Mouse (Mus musculus) neural tube, embryonic 14.5 days (tissue): Measurements from ENCODE around the gene Abcc2. TPM values are rescaled to one million over a fixed set of nuclear protein-coding genes. Genes with fewer than 3 reads are reported as not detected.

Experiments
- ATAC-seq: fragments of 200-750 bp; cut with Nextera tagmentation; 2 replicates; pipeline ENCODE4 v1.8.0; 2017; ENCODE audit warnings: low read depth, mild to moderate bottlenecking, moderate TSS enrichment, moderate library complexity
- H3K27ac ChIP-seq: fragments of 300-500 bp; sonication (generic); 2 replicates; pipeline ENCODE4 v1.5.1; 2014; ENCODE audit warnings: low read depth, mild to moderate bottlenecking, control low read depth, low read length, moderate library complexity, mixed read lengths
- H3K27me3 ChIP-seq: fragments of 300-500 bp; sonication (generic); 2 replicates; pipeline ENCODE4 v1.6.1; 2014; ENCODE audit warnings: low read length; ENCODE audit not compliant: control insufficient read depth, insufficient read depth
- H3K36me3 ChIP-seq: fragments of 300-500 bp; sonication (generic); 2 replicates; pipeline ENCODE4 v1.6.1; 2014; ENCODE audit warnings: low read length, mixed read lengths; ENCODE audit not compliant: control insufficient read depth, insufficient read depth
- H3K4me1 ChIP-seq: fragments of 300-500 bp; sonication (generic); 2 replicates; pipeline ENCODE4 v1.6.1; 2014; ENCODE audit warnings: low read length; ENCODE audit not compliant: control insufficient read depth, insufficient read depth
- H3K4me2 ChIP-seq: fragments of 300-500 bp; sonication (generic); 2 replicates; pipeline ENCODE4 v1.6.1; 2014; ENCODE audit warnings: mild to moderate bottlenecking, low read depth, low read length, control low read depth
- H3K4me3 ChIP-seq: fragments of 300-500 bp; sonication (generic); 2 replicates; pipeline ENCODE4 v1.5.1; 2014; ENCODE audit warnings: low read depth, low read length, control low read depth, mixed read lengths
- H3K9ac ChIP-seq: fragments of 300-500 bp; sonication (generic); replicated peaks from 2 replicates; pipeline ENCODE4 v1.6.1; 2014; ENCODE audit warnings: low read depth, mild to moderate bottlenecking, control low read depth, low read length, mixed read lengths
- H3K9me3 ChIP-seq: fragments of 300-500 bp; sonication (generic); 2 replicates; pipeline ENCODE4 v1.6.1; 2016; ENCODE audit warnings: low read length; ENCODE audit not compliant: control insufficient read depth
- WGBS: fragments of 180-500 bp; shearing (Covaris S2); extraction: QIAGEN DNeasy Blood & Tissue Kit; methylation state at CpG from one replicate; pipeline ENCODE4 v1.1.7; 2014; 5-methylcytosine and 5-hydroxymethylcytosine counted together
- polyA plus RNA-seq: library from polyadenylated mRNA; unstranded; fragments of >200 nt; fragmentation: Nextera tagmentation; extraction: Ambion mirVana; gene quantifications from 2 replicates; pipeline ENCODE4 v1.2.1, GENCODE M21; 2014

The Abcc2 gene
- polyA plus RNA-seq, 1 experiment from 2014 or later: 0.24 TPM

DNA sequence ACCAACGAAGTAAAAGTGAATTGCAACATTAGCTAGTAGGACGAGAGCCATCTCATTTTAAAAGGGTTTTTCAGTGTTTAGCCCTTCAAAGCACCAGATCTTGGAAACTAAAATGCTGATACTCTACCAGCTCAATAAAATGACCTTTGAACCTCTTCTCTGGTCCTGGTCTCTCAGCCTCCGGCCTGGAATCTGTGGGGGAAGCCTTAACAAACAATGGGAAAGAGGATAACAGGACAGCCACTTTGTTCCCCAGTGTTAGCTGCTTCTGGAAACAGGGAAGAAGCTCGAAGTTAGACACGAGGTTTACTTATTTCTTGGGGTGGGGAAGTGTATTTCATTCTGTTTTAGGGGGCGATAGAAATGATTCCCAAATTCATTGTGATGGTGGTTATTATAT lies 9.7 kb upstream of the Abcc2 start:
- Histone ChIP-seq H3K4me1 (no peaks in the 10 kb centered on the region), H3K27me3 (no peaks in the 10 kb centered on the region), H3K36me3 (0 out of 2 replicates have a peak, but pooled peaks cover 3% of the 10 kb centered on the region), H3K4me3 (no peak overlapping the region), H3K27ac (no peak overlapping the region), H3K9ac (no peak overlapping the region), H3K9me3 (no peaks in the 10 kb centered on the region), H3K4me2 (no peak overlapping the region)
- WGBS: 64% methylated on average over 6 of the region's 6 CpGs
- ATAC-seq: no peak

DNA sequence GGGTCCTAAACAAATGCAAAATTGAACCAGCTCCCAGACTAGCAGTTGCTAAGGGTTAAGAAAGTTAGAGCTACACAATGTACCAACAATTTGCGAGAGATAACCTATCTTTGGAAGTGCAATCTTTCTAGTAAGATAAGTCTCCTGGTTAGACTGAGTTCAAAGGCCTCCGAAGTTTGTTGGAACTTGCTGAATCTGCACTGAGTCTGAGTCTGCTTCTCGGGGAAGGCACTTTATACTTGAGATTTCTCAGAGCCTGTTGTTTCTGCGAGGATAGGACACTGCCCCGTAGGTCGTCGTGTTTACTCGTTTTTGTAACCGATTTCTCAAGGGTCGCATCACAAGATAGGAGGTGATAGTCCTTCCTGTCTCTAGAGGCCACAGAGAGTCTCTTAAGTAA lies 6.6 kb upstream of the Abcc2 start:
- H3K4me3 ChIP-seq: no peak overlapping the region
- WGBS: 87% methylated on average over 10 of the region's 10 CpGs
- H3K36me3 ChIP-seq: no peaks in the 10 kb centered on the region
- H3K27me3 ChIP-seq: no peaks in the 10 kb centered on the region
- H3K9me3 ChIP-seq: no peaks in the 10 kb centered on the region
- H3K9ac ChIP-seq: no peak overlapping the region
- no peak for ATAC-seq
- H3K4me2 ChIP-seq: no peak overlapping the region
- H3K27ac ChIP-seq: no peak overlapping the region
- no peaks in the 10 kb centered on the region for H3K4me1 ChIP-seq

DNA sequence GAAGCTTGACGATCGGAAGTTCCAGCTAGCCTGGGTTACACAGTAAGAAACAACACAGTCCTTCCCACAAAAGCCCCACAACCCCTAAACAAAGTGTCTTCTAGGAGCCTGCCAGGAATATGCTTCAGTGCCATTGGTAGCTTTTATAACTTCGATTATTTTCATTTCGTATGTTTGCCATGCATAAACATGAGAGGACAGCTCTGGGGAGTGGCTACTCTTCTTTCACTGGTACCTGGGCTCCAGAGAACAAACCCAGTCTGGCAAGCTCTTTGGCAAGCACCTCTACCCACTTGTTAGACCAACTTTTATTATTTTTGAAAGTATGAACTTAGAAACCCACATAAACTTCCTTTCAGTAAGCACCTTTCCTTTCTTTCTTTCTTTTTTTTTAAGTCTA lies 5.4 kb upstream of the Abcc2 start:
- WGBS: 84% methylated on average over 4 of the region's 4 CpGs
- Histone ChIP-seq H3K27me3 (no peaks in the 10 kb centered on the region), H3K4me2 (no peak overlapping the region), H3K27ac (no peak overlapping the region), H3K4me1 (no peaks in the 10 kb centered on the region), H3K9me3 (no peaks in the 10 kb centered on the region), H3K36me3 (no peaks in the 10 kb centered on the region), H3K4me3 (no peak overlapping the region), H3K9ac (no peak overlapping the region)
- no peak for ATAC-seq

DNA sequence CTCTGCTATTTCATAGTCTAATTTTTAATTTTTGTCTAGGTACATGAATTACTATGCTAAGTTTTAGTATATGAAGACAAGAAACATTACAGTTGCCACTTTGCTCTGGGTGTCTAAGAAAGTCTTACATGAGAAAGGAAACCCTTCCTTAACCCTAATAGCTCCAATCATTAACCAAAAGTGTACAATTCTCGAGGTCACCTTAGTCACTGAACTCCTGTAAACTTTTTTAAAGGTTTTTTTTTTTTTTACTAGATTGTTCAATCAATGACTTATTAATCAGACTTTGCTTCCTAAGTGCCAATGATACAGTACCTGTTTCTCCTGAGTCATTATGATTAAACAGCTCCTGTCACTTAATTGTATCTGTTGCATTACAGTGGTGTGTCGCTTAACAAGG lies 4.7 kb upstream of the Abcc2 start:
- no peak overlapping the region for H3K4me2 ChIP-seq
- ATAC-seq: no peak
- WGBS: 82% methylated on average over 2 of the region's 2 CpGs
- no peaks in the 10 kb centered on the region for H3K4me1 ChIP-seq
- H3K4me3 ChIP-seq: no peak overlapping the region
- H3K9ac ChIP-seq: no peak overlapping the region
- no peaks in the 10 kb centered on the region for H3K27me3 ChIP-seq
- no peaks in the 10 kb centered on the region for H3K36me3 ChIP-seq
- H3K27ac ChIP-seq: no peak overlapping the region
- H3K9me3 ChIP-seq: no peaks in the 10 kb centered on the region

DNA sequence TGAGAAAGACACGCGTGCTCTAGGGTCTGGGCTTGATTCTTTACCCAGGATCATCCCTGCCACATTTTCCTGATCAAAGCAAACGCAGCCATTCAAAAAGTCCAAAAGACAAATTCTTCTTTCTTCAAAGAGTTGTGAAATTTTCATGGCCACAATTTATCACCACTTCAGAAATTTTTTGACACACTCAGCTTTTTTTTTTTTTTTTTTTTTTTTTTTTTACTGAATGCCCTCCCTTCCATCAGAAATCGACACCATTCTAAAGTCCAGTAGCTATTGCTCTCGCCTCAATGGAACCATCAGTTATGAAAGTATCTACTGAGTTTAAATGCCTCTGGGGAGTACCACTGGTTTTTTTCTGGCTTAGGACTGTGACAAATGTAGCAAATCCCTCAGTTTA lies 1.6 kb upstream of the Abcc2 start:
- no peak for ATAC-seq
- Histone ChIP-seq H3K27ac (no peak overlapping the region), H3K36me3 (no peaks in the 10 kb centered on the region), H3K9ac (no peak overlapping the region), H3K27me3 (no peaks in the 10 kb centered on the region), H3K4me3 (no peak overlapping the region), H3K4me1 (no peaks in the 10 kb centered on the region), H3K9me3 (no peaks in the 10 kb centered on the region), H3K4me2 (no peak overlapping the region)
- 93% methylated on average over 5 of the region's 5 CpGs for WGBS

DNA sequence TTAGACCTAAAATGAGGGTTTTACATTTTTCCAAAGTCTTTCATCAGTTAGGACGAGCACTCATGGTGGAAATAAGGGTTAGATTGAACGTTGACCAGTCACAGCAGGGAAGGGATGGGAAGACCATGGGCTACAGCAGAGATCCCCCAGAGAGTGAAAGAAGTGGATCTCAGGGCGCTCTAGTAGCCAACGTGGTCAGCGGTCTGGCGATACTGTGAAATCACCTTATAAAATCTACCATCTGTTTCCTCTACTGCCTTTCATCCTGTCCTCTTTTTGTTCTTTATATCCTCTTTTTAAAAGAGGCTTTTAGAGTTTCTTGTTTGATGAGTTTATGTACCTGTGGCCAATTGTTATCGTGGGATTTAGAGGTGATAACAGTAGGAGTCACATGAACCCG lies 2.8 kb downstream of the Abcc2 start:
- Histone ChIP-seq H3K36me3 (no peaks in the 10 kb centered on the region), H3K4me1 (no peaks in the 10 kb centered on the region), H3K4me3 (no peak overlapping the region), H3K27ac (no peak overlapping the region), H3K27me3 (no peaks in the 10 kb centered on the region), H3K9me3 (no peaks in the 10 kb centered on the region), H3K9ac (no peak overlapping the region), H3K4me2 (no peak overlapping the region)
- ATAC-seq: no peak
- WGBS: 78% methylated on average over 8 of the region's 8 CpGs

DNA sequence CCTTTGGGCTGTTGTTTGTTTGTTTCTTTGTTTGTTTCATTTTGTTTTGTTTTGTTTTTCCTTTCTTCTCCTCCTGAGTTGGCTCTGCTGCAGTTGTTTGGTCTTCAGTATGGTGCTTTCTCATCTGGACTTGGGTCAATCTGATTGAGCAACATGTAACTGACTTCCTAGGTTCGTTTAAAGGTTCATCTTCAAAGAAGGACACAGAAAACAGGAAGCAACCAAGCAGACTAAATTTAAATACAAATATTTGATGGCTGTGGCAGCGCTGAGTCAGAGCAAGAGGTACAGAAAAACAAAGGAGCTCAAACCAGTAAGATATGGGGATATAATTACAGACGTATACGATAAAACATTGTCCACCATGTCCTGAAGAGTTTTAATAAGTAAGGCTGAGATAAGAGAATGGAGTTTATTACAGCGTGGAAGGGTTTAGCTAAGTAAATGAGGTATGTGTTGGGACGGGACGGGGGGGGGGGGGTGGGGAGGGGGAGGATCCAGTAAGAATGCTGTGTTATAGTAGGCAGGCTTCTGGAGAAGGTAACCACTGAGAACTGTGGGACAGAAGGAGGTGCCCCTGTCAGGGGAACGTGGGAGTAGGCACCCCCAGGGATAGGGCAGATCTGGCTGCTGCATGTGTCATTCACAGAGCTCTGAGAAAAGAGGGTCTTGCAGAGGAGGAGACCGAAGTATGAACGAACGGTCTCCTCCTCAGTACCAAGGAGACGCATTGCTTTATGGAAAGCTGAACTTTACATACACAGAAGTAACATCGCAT lies 4.4 kb downstream of the Abcc2 start:
- no peak overlapping the region for H3K4me2 ChIP-seq
- no peak for ATAC-seq
- no peak overlapping the region for H3K9ac ChIP-seq
- no peaks in the 10 kb centered on the region for H3K4me1 ChIP-seq
- H3K9me3 ChIP-seq: no peaks in the 10 kb centered on the region
- no peak overlapping the region for H3K4me3 ChIP-seq
- 91% methylated on average over 13 of the region's 13 CpGs for WGBS
- H3K27ac ChIP-seq: no peak overlapping the region
- H3K36me3 ChIP-seq: no peaks in the 10 kb centered on the region
- no peaks in the 10 kb centered on the region for H3K27me3 ChIP-seq

DNA sequence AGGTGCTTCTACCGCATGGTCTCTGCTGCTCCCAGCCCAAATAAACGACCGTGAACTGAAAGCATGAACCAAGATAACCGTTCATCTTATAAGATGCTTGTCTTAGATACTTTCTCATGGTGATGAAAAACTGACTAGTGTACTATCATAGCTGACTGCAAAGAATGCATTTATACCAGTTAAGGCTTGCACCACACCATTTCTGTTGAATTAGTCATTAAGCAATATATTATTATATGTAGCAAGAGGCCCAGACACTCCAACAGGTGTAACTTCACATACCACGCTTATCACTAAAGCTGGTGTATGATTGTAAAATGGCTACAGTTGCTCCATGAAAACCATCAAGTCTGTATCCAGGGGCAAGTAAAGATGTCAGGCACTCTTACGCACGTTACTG lies 7.8 kb downstream of the Abcc2 start:
- Histone ChIP-seq H3K4me3 (no peak overlapping the region), H3K9ac (no peak overlapping the region), H3K4me2 (no peak overlapping the region), H3K27me3 (no peaks in the 10 kb centered on the region), H3K4me1 (no peaks in the 10 kb centered on the region), H3K9me3 (no peaks in the 10 kb centered on the region), H3K27ac (no peak overlapping the region), H3K36me3 (no peaks in the 10 kb centered on the region)
- no peak for ATAC-seq
- WGBS: 89% methylated on average over 7 of the region's 7 CpGs

DNA sequence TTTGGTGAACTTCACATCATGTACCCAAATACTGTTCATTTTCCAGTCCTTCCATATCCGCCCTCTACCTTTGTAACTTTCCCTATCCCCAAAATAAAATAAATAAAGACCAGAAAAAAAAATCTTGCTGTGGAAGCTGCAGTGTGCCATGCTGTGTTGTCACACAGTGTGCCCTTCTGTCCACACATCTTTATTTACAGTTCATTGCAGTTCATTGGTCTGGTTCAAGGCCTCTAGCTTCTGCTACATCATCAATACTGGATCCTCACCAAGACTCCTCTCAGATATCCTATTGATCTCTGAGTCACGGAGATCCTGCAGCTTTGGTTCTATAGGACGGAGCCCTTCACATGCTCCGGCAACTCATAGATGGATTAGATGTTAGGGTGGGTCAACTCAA lies 10.5 kb downstream of the Abcc2 start:
- Histone ChIP-seq H3K36me3 (no peaks in the 10 kb centered on the region), H3K27ac (no peak overlapping the region), H3K9me3 (no peaks in the 10 kb centered on the region)

More for the DNA sequence above, 10.5 kb downstream of the Abcc2 start:
- H3K4me3 ChIP-seq: no peak overlapping the region
- H3K27me3 ChIP-seq: no peaks in the 10 kb centered on the region
- ATAC-seq: no peak
- H3K4me2 ChIP-seq: no peak overlapping the region
- H3K4me1 ChIP-seq: no peaks in the 10 kb centered on the region
- no peak overlapping the region for H3K9ac ChIP-seq
- 93% methylated on average over 4 of the region's 4 CpGs for WGBS
